Mouse (Mus musculus): Measurements from ENCODE around the gene Tnrc18.

Tnrc18 gene

DNA sequence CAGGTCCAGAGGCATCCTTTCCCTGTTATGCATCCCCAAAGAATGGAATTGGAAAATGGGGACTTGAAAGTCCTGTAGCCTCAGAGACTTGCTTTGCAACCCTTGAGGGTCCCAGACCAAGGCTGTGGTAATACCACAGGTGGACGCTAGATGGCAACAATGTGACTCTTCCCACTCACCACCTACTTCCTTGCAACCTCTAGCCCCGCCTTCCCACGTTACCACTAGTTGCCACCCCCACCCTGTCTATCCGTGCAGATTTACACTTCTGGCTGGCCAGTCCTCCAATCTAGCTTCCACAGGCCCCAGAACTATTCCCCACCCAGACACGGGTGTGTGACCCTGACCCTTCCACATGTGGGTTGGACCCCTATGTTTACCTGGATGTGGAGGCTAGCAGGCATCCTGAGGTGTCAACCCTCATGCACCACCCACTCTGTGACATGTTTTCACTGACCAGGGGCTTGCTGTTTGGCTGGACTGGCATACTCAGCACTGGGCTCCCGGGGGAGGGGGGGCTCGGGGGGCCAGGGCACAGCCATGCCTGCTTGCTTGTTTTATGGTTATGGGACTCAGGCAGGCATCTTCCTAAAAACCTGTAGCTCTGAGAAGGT lies 93.8 kb downstream of the Tnrc18 start:
- DNase-seq (ENCODE audit: low spot score): no peak

DNA sequence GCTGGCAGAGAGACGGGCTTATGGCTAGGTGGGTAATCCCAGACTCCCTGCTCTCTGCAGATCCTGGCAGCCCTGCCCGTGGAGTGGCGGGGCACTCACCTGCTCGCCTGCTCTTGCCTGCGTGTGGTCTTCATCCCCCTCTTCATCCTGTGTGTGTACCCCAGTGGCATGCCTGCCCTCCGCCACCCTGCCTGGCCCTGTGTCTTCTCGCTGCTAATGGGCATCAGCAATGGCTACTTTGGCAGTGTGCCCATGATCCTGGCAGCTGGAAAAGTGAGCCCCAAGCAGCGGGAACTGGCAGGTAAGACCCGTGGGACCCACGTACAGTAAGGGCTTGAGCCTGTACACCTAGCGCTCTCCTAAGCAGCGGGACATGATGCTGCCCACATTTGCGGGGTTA lies 97.6 kb downstream of the Tnrc18 start:
- DNase-seq (ENCODE audit: low spot score): no peak

DNA sequence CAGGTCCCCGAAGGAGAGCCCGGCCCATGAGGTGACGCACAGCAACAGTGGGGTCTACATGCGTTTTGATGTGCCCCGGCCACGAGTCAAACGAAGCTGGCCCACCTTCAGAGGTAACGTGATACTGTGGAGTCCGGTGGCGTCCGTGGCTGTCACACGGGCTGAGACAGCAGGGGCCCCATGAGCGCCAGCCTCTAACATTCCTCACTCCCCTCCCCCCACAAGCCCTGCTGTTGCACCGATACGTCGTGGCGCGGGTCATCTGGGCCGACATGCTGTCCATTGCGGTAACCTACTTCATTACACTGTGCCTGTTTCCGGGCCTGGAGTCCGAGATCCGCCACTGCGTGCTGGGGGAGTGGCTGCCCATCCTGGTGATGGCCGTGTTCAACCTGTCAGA lies 99.0 kb downstream of the Tnrc18 start:
- no peak for DNase-seq (ENCODE audit: low spot score)

DNA sequence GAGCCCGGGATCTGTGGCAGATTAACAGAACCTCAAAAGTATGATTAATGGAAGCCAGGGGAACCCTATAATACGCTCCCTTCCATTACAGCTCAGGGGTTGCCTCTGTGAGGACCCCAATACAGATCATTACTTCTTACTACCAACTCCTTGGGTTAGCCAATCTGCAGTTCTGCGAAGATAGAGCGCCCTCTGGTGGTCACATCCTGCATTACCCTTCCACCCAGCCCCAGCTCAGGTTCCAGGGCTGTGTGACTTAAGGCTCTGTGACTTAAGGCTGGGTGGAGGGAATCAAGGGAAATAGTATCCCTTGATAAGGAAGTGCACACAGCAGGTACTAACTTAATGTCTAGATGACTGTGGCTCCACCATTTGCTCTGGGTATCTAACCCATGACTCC lies 99.4 kb downstream of the Tnrc18 start:
- DNase-seq (ENCODE audit: low spot score): no peak

DNA sequence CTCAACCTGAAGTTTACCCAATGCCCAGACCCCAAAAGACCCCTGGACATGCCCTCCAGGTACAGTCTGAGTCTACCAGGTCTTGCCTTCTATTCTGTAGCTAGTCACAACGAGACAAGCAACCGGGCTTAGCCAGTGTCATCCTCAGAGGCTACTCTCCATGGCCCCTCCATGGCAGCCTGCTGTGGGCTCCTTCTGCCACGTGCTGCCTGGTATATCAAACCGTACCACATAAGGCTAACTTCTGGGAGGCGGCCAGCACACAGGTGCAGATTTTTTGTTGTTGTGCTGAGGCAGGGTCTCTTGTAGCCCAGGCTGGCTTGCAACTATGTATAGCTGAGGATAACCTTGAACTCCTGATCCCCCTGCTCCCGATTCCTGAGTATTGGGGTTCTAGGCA lies 101.4 kb downstream of the Tnrc18 start:
- no peak for DNase-seq (ENCODE audit: low spot score)

DNA sequence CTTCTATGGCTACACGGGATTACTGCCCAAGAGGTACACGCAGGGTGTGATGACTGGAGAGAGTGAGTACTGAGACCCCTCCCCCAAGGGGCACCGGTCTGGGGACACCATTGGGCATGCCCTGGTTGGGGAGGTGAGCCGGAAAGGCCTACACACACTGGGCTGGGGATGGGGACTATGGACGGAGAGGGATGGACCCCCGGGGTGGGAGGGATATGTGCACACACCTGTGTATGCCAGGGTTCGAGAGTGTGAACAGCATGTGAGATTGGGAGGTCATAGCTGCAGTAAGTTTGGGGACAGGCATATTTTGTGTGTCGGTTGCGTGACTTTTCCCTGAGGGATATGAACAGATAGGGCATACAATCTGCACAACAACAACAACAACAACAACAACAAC lies 102.4 kb downstream of the Tnrc18 start:
- no peak for DNase-seq (ENCODE audit: low spot score)

DNA sequence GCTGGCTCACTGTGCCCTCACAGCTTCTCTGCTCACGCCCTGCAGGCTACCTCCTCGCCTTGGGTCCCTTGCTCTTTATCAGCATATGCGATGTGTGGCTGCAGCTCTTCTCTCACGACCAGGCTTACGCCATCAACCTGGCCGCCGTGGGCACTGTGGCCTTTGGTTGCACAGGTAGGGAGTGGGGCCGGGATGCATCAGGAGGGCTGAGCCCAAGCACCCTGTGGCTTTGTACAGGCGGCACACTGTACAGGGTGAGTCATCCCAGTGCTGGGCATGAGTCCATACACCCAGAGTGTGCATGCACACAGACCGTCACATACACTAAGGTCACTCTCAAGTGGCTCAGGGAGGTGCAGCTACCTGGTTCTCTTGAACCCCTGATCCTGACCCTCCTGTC lies 103.5 kb downstream of the Tnrc18 start:
- no peak for DNase-seq (ENCODE audit: low spot score)

DNA sequence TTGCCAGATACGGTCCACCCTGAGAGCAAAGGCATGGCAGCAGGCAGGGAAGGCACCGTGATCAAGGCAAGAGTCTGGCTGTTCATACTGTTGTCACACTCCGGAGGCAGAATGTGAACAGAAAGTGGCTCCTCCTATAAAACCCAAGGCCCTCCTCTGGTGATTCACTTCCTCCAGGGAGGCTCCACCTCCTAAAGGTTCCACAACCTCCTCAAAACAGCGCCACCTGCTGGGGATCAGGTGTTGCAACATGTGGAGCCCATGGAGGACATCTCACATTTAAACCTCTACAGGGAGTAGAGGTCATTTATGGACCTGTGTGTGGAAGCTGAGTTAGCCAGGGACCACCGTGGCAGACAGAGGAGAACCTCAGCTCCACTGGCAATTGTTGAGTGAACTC lies 105.1 kb downstream of the Tnrc18 start:
- DNase-seq (ENCODE audit: low spot score): no peak

DNA sequence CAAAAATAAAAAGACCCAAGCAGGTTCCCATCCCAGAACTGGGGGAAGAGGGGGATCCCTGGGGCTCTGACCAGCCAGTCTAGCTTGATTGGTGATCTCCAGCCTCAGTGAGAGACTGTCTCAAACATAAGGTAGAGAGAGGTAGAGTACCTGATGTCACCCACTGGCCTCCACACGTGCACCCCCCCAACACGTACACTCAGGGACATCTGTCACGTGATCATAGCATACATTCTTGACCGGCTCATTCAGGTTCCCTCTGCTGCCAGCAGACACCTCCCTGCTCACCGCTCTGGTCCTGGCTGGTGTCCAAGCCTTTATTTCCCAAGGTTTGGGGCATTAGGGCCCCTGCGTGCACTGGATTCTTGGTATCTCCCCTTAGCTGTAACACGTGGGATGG lies 108.0 kb downstream of the Tnrc18 start:
- DNase-seq (ENCODE audit: low spot score): no peak

DNA sequence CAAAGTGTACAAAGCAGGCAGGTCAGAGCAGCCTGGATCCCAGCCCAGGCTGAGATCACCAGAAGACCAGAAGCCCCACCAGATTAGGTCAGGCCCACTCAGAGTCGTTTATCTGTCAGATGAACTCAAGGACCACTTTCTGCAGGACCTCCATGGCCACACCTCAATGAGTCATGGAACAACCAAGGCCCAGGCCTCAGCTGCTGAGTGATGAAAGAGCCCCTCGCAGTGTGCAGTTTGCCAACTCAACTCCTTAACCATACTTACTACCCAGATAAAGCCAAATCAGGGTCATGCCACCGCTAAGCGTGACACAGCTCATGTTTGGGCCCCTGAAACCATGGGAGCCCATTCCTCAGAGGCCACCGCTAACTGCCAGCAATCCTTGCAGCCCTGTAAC lies 109.8 kb downstream of the Tnrc18 start:
- no peak for DNase-seq (ENCODE audit: low spot score)

DNA sequence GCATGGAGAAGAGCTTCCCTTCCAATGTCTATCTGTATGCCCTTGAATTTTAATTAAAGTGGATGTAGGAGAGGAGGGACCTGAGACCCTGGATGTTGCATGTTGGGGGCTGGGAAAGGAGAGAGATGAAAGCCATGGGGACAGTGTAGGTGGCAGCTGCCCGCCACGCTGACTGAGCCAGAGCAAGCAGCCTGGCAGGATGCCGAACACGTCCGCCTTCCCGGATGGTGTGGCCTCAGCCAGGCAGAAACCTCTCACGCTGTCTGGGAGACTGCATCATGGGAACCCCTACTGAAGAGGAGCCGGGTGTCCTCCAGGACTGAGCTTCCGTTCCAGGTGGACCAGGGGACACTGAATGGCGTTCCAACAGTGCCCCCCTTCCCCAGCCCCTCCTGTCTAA lies 113.9 kb downstream of the Tnrc18 start:
- no peak for DNase-seq (ENCODE audit: low spot score)

DNA sequence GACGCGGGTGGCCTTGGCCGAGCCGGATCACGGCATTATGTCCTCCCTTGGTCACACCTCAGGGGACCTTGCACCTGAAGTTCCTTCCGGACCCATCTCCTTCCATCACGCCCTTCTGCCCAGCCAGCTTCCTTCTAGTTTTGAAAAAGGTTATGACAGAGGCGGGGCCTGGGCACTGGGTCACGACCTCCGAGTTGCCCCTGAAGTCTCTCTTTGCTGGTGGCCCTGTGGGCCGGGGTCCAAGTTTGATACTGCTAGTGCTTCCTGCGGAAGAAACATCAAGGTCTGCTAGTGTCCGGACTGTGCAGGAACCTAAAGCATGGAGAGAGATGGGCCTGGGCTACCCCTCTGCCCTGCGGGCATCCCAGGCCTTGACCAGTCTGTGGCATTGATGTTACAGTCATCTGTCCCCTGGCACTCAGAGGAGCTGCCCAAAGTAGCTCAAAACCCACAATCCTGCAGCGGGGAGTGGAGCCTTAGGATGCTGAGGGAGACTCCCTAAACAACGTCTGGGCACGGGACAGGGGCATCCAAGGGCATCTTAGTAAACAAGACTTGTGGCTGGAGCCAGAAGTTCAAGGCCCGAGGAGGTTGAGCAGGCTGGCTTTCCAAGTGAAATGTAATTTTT lies 114.8 kb downstream of the Tnrc18 start:
- no peak for DNase-seq (ENCODE audit: low spot score)

DNA sequence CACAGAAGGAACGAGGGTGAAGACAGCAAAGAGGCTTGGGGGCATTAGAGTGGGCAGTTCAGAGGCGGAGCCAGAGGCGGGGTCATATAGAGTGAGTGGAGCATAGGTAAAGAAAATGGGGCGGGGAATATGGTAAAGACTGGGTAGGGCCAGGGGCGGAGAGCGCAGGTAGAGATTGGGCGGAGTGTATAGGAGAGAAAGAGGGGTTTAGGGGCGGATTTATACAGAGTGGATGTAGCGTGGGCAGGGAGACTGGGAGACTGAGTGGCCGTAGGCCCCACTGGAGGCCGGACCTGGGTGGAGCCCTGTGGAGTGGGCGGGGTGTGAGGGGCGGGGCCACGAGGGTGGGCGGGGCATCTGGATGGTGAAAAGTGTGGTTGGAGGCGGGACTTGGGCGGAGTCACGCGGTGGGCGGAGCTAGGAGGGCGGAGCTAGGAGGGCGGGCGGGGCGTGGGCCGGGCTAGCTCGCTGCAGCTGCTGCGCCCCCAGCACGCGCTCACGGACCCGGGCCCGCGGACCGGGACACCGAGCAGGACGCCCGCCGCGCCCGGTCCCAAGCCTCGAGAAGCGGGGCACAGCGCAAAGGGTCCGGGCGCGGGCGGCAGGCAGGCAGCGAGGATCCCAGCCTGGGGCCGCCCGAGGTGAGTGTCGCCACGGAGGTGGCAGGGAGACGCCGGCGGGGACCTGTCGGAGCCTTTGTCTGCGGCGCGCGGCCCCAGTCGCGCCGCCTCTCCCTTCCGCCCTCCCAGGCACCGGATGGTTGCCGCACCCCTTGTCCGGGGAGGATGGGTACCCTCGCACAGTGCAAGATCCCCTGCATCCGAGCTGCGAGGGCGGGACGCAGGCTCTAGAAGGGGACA lies 115.6 kb downstream of the Tnrc18 start:
- DNase-seq (ENCODE audit: low spot score): no peak

DNA sequence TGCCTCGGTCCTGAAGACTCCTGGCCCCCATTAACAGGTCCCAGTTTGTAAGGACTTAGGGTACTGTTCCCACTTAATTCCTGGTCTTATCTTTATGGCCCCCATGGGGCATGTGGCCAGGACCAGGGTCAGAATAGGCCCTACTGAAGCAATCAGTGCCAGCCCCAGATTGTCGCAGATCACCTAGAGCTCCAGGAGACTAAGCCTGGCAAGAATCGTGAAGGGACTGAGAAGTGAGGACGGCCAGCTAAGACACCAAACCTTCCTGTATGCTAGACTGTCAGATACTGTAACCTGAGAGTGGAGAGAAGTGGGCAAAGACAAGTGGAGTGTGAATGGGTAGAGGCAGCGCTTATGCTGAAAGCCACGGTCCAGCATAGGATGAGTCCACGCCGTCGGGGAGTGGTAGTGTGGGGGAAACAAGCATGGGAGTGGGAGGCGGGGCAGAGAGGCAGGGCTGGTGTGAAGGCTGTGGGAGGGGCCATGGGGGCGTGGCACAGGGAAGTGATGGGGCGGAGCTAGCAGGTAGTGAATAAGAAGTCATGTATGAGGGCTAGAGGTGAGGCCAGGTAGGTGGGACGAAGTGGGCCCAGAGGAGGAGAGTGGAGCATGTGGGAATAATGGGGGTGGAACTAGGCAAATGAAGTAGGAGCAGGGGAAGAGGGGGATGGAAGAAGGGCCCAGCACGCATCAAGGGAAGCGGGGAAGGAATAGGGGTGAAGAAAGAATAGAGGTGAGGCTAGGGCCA lies 116.4 kb downstream of the Tnrc18 start:
- no peak for DNase-seq (ENCODE audit: low spot score)

DNA sequence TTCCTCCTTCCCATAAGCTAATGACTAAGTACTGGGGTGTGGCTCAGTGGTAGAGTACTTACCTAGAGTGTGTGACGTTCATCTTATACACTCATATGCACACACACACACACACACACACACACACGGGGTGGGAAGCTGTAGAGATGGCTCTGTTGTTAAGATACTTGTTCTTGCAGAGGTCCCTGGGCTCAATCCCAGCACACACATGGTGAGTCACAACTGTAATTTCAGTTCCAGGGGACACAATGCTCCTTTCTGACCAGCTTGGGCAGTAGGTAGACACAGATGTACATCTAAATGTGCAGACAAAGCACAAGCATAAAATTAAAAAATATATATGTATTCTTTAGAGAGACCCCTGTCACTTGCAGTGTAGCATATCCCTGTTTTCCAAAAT lies 119.7 kb downstream of the Tnrc18 start:
- DNase-seq (ENCODE audit: low spot score): no peak

DNA sequence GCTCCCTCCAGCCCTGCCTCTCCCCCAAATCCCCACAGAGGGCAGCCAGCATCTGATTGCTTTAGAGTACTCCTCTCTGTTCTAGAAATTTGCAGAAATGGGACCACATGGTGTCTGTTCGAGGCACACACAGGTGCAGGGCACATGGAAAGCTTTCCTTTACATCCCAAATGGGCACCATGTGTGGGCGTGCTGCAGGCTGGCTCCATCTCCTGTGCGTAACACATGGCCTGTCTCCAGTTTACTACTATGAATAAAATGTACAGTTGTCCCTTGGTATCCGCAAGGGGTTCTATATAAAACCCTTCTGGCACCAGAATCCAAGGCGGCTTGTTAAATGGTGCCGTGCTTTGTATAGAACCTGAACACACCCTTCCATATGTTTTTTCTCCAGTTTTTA lies 120.6 kb downstream of the Tnrc18 start:
- no peak for DNase-seq (ENCODE audit: low spot score)

DNA sequence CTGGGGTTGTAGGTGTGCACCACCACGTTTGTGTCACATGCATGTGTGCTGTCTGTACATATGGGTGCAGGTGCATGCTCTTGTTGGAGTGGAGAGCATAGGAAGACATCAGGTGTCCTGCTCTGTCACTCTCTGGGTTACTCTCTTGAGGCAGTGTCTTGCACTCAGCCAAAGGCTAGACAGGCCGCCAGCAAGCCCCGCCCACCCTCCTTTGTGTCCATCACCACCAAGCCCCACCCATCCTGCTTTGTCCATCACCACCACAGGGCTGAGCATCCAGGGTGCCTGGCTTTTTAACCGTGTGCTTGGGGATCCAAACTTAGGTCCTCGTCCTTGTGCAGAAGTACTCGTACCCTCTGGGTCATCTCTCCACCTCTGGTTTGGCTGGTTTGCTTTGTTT lies 121.2 kb downstream of the Tnrc18 start:
- no peak for DNase-seq (ENCODE audit: low spot score)

DNA sequence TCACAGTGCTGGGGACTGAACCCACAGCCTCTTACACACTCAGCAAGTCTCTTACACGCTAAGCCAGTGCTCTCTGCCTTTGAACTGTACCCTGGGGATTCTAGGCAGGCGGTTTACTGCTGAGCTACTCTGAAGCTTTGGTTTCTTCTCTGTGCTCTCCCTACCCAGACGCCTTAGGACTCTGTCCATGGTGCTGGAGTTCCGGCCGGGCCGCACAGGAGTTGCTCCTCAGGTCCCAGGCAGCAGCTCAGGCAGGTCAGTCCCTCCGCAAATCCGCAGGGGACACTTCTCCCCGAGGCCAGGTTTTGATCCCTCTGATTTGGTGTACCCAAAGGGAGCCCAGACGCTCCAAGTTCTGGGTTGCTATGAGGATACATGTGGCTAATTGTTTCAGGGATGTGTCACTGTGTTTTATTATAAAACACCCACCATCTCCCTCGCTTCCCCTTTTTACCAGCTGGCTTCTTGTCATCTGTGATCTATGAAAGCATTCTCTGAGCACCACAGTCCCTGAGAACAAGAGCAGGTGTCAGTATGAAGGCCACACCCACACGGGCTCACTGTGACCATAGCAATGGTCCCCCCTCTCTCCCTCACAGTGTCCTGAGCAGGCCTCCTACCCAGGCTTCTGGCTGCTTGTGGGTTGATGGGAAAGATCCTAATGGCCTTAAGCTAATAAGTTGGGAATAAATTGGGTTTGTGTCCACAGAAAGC lies 122.7 kb downstream of the Tnrc18 start:
- no peak for DNase-seq (ENCODE audit: low spot score)

DNA sequence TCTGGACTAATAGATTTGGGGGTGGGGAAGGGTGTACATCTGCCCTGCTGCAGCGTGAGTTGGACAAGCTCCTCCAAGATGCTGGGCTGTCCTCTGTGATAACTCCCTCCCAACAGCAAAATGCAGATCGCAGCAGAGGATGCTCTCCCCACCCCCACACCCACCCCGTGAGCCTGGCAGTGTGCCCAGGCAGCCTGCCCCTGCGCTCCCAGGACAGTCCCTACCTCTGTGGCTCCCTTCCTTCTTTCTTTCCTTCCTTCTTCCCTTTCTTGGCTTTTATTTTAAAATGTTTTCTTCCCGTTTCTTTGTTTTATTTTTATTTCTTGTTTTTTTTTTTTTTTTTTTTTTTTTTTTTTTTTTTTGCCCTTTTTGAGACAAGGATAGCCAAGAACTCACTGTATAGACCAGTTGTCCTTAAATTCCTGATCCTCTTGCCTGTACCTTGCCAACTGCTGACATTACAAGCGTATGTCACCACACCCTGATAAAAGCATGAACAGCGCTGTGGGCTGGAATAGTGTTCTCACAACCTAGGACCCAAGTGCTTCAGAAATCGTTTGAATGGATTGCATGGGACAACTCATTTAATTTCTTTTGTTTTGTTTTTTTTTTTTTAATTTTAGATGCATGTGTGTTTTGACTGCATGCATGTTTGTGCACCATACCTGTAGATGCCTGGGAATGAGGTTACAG lies 123.6 kb downstream of the Tnrc18 start:
- DNase-seq (ENCODE audit: low spot score): no peak

DNA sequence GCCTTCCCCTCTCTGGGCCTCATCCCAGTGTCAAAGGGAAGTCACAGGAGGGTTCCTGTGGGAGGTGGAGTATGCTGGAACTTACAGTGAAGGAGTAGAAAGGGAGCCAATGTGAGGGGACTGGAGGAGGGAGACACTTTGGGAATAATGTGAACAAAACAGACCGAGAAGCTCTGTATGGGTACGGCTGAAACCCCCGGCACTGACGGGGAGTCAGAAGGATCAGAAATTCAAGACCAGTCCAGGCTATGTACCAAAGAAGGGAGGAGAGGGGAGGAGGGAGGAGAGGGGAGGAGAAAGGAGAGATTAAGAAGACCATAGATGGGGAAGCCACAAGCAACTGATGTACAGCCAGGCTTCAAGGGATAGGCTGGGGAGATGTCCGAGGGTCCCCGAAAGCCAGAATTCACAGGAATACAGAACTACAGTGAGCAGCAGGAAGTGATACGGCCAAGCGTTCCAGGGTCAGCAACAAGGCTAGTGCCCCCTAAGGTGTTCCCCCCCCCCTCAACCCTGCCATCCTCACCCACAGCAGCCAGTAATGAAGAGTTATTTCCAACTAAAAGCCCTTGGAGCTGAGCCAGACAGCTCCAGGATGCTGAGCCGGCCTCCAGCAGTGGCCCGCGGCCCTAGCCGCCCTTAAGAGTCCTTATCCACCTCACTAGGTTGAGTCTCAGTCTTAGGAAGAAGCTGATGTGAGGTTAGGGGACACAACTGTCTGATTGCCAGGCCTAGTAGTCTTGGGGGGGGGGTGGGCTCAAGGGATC lies 124.3 kb downstream of the Tnrc18 start:
- DNase-seq (ENCODE audit: low spot score): no peak

DNA sequence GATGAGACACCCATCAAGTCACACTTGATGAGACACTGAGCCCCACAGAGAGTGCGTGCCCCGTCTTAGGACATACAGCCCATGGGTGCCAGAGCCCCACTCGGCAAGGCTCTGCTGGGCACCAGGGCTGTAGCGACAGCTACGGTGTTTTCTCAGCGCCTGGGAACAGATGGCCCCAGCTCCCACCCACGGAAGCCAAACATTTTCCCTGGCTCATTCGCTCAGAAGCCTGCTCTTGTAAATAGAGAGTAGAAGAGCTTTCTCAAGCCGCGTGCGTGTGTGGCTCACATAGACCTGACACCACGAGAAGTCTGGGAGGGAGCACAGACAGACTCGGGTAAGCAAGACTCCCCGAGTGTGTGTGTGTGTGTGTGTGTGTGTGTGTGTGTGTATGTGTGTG lies 125.2 kb downstream of the Tnrc18 start, which contains the start of gene Slc29a4:
TSS of gene Slc29a4 (plus strand) at position 265 of the 400 bp plus-strand sequence.
- DNase-seq (ENCODE audit: low spot score): no peak
